Mouse (Mus musculus): ENCODE data around the gene Ahr.

DNA sequence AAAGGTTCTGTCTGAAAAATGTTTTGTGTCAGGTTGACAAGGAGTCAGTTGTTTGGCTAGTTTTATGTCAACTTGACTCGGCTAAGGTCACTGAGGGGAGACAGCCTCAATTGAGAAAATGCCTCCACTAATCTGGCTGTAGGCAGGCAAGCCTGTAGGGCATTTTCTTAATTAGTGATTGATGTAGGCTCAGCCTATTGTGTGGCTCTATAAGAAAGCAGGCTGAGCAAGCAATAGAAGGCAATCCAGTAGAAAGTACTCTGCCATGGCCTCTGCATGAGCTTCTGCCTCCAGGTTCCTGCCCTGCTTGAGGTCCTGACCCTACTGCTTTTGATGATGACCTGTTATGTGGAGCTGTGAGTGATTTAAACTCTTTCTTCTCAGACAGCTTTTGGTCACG, 33.4 kb downstream of the Ahr start:
- no peak for TF ChIP-seq MXI1 (IDR thresholded peaks at IDR 0.05; ENCODE audit: low read depth, low read length)
- no peak for TF ChIP-seq TBP (IDR thresholded peaks at IDR 0.05; ENCODE audit: low read depth, low read length)
- no peak for TF ChIP-seq RAD21 (IDR thresholded peaks at IDR 0.05; ENCODE audit: low read depth, low read length)

All from MEL (cell line).